Mouse (Mus musculus) right cerebral cortex, postnatal 14 days (tissue): ENCODE measurements around the gene Gm14308.
"Not testable (repeated sequence)": the region's sequence is repeated elsewhere in the genome, so short reads cannot be mapped to it uniquely, and the experiment has no call there.

Source experiments
- DNase-seq: peaks from one replicate; pipeline ENCODE4 v3.0.0; 2022

Gm14308 gene

DNA sequence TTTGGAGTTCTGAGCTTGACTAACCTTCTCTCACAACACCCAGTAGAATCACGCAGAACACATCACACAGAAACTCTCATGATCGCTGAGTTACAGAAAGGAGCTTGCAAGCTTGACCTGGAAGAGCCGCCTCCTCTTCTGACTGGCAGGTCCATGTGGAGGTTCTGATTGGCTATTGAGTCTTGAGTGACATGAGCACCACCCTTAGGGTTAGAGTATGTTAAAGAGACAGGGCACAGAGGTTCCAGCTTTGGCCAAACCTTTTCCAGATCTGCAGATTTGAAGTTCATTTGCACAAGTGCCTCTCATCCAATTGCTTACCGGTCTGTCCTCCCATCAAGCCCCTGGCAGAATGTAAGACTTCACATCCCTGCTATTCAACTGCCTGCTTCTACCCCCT is at the start of gene Gm14308:
Gene Gm14308 (minus strand): TSS at position 101 of the 400 bp plus-strand sequence.
- DNase-seq: not testable (repeated sequence)

DNA sequence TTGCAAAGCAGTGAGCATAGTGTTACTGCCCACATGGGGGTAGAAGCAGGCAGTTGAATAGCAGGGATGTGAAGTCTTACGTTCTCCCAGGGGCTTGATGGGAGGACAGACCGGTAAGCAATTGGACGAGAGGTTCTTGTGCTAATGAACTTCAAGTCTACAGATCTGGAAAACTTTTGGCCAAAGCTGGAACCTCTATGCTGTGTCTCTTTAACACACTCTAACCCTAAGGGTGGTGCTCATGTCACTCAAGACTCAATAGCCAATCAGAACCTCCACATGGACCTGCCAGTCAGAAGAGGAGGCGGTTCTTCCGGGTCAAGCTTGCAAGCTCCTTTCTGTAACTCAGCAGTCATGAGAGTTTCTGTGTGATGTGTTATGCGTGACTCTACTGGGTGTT is 34.1 kb upstream of the Gm14308 start, which contains the start of gene Zfp973:
Gene Zfp973 (plus strand): TSS at position 301 of the 400 bp plus-strand sequence.
- DNase-seq: not testable (repeated sequence)
